ENCODE assay signal across 7 mouse cellular contexts in the genomic region with DNA sequence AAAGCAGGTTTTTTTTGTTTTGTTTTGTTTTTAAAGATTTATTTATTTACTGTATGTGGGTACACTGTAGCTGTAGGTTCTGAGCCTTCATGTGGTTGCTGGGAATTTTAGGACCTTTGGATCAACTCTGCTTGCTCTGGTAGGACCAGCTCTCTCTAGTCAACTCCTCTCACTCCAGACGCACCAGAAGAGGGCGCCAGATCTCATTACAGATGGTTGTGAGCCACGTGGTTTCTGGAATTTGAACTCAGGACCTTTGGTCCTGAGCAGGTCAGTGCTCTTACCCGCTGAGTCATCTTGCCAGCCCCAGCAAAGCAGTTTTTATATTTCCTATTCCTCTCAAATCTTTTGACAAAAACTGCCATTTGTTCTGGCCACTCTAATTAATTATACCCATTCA. TPM values are rescaled to one million over a fixed set of nuclear protein-coding genes. Genes with fewer than 3 reads are reported as not detected.
DNase-seq lines count a peak whose midpoint lies in the region; ATAC-seq lines count a peak whose summit lies in the region.

No protein-coding gene starts in this region.

- peak; percentile 19 to 32 for DNase-seq in layer of hippocampus, postnatal 10 days (ENCODE audit: low spot score in 2 of 2)
- no peak for DNase-seq in layer of hippocampus, adult 11-12 months (ENCODE audit: low spot score)
- peak; percentile 22 for DNase-seq in MN1 (ENCODE audit: low spot score)
- DNase-seq in c-Kit-negative CD71-positive TER-119-positive erythroid progenitor cells, embryonic 14.5 days (ENCODE audit: low read depth, low spot score) = peak; percentile 38
- DNase-seq in kidney, postnatal 25 days = peak; percentile 84 to 89
- DNase-seq in natural killer cell, adult 2 months (ENCODE audit: low spot score in 2 of 2) = peak; percentile 16 to 27

- no peak for ATAC-seq in frontal cortex, adult (ENCODE audit: low TSS enrichment)

RNA-seq across cellular contexts. Expression of a gene that starts 1.5 kb away (rescaled TPM):
- 10 to 100 TPM; 24.0 to 27.0 TPM for total RNA-seq in layer of hippocampus, postnatal 10 days (2021)

RNA-seq across cellular contexts. Expression of a gene that starts 1.6 kb away (rescaled TPM):
- total RNA-seq in layer of hippocampus, postnatal 10 days (2021) = 100 to 1,000 TPM in 1 of 2 experiments, 10 to 100 TPM in 1; 87.4 to 104 TPM

RNA-seq across cellular contexts. Expression of a gene that starts 26.3 kb away (rescaled TPM):
- 10 to 100 TPM; 40.1 to 43.2 TPM for total RNA-seq in layer of hippocampus, postnatal 10 days (2021)

RNA-seq across cellular contexts. Expression of a gene that starts 27.3 kb away (rescaled TPM):
- 10 to 100 TPM; 69.9 to 76.1 TPM for total RNA-seq in layer of hippocampus, postnatal 10 days (2021)
